Mouse (Mus musculus) heart, postnatal 0 days (tissue): ENCODE data around the gene Gpat2.

Experiments used
- CTCF ChIP-seq: IDR thresholded peaks from 2 replicates; pipeline ENCODE4 v1.5.1; 2016; ENCODE audit warnings: antibody characterized with exemption, control low read depth, low read depth
- EP300 ChIP-seq: IDR thresholded peaks from 2 replicates; pipeline ENCODE4 v1.6.1; 2016; ENCODE audit warnings: antibody characterized with exemption, low read depth

GRCm38 (mm10) chr2:127435554-127435953 lies 10.6 kb downstream of the Gpat2 start:
- no peak for TF ChIP-seq CTCF
- TF ChIP-seq EP300, result no peak
